Mouse (Mus musculus) cerebellum, adult 2 months (tissue): ENCODE results near the gene Krtap5-3. TPM values are rescaled to one million over a fixed set of nuclear protein-coding genes. Genes with fewer than 3 reads are reported as not detected.
"Not testable (repeated sequence)": the region's sequence is repeated elsewhere in the genome, so short reads cannot be mapped to it uniquely, and the experiment has no call there.

Source experiments
- DNase-seq, 2 experiments: peaks; one replicate each; pipeline ENCODE4 v3.0.0; 2021
- H3K27ac ChIP-seq: fragments of 200-500 bp; 2 replicates; pipeline ENCODE4 v1.5.1; 2012; ENCODE audit warnings: low read length, control low read depth, inconsistent platforms; ENCODE audit not compliant: insufficient read depth
- H3K27me3 ChIP-seq: fragments of 200-500 bp; 2 replicates; pipeline ENCODE4 v1.6.1; 2012; ENCODE audit warnings: inconsistent platforms, mild to moderate bottlenecking, low read length, moderate library complexity; ENCODE audit not compliant: control insufficient read depth, insufficient read depth
- H3K4me1 ChIP-seq: fragments of 200-500 bp; 2 replicates; pipeline ENCODE4 v1.6.1; 2011; ENCODE audit warnings: low read length; ENCODE audit not compliant: control insufficient read depth, insufficient read depth
- H3K4me3 ChIP-seq: fragments of 200-500 bp; replicated peaks from 2 replicates; pipeline ENCODE3; 2011; ENCODE audit warnings: mild to moderate bottlenecking, low read depth, low read length, control low read depth; ENCODE audit not compliant: insufficient read depth
- CTCF ChIP-seq: fragments of 200-500 bp; IDR thresholded peaks from 2 replicates; pipeline ENCODE4 v1.5.1; 2011; ENCODE audit warnings: low read depth, mild to moderate bottlenecking, control low read depth, low read length, moderate library complexity, borderline replicate concordance; ENCODE audit not compliant: insufficient read depth
- POLR2A ChIP-seq: fragments of 200-500 bp; IDR thresholded peaks from 2 replicates; pipeline ENCODE4 v1.6.1; 2011; ENCODE audit warnings: low read length, control low read depth, borderline replicate concordance; ENCODE audit not compliant: insufficient read depth
- WGBS: fragments of 180-500 bp; shearing (Covaris S2); methylation state at CpG from one replicate; pipeline ENCODE4 v1.1.7; 2018; 5-methylcytosine and 5-hydroxymethylcytosine counted together
- polyA plus RNA-seq: library from polyadenylated mRNA; depleted of rRNA; stranded (reverse); fragments of >200 nt; gene quantifications from 2 replicates; pipeline ENCODE4 v1.2.3, GENCODE M21; 2012; rRNA removed

Gene Krtap5-3
- polyA plus RNA-seq, 1 experiment: not detected

DNA sequence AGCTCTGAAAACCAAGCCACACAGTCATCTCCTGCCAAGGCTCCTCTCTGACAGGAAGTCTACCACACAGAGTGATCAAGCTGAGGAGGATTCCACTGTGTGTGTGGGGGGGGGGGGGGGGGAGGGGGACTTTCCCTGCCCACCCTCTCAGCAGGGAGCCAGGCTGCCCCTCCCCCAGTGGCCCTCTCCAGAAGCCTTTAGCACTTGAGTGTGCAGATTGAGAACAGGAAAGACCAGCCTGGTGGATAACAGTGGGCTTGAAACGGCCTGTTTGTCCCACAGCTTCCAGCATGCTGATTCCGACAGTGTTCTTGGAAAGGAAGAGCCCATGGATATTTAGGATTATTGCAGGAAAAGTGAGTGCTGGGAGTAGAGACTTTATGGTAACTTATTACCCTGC lies 23.4 kb downstream of the Krtap5-3 start:
- 38% methylated on average over 2 of the region's 2 CpGs for WGBS
- Histone ChIP-seq H3K4me1 (no peaks in the 10 kb centered on the region), H3K27ac (no peak overlapping the region), H3K4me3 (no peak overlapping the region), H3K27me3 (no peaks in the 10 kb centered on the region)
- TF ChIP-seq POLR2A (no peak), CTCF (no peak)
- no peak for DNase-seq

DNA sequence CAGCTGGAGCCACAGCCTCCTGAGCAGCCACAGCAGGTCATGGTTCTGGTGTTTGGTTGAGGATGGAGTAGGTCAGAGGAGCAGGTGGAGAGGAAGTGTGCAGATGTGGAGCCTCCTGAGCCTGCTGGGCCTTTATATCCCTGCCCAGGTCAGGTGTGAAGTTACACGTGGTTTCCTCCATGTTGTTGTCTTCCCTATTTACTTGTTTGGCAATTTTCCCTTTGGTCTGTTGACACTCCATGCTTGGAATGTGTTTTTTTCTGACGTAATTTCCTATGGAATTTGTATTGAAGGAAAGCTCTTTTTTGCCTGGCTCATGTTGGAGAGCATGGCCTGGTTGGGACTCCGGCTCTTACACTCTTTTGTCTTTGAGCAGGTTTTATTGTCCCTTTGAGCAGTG lies 28.7 kb downstream of the Krtap5-3 start, which contains the start of gene Krtap5-5:
TSS of gene Krtap5-5 (minus strand) at position 101 of the 400 bp plus-strand sequence.
- H3K27me3 ChIP-seq, H3K4me3 ChIP-seq, H3K27ac ChIP-seq, DNase-seq, H3K4me1 ChIP-seq: not testable (repeated sequence)
- WGBS: 72% methylated on average over 3 of the region's 3 CpGs

DNA sequence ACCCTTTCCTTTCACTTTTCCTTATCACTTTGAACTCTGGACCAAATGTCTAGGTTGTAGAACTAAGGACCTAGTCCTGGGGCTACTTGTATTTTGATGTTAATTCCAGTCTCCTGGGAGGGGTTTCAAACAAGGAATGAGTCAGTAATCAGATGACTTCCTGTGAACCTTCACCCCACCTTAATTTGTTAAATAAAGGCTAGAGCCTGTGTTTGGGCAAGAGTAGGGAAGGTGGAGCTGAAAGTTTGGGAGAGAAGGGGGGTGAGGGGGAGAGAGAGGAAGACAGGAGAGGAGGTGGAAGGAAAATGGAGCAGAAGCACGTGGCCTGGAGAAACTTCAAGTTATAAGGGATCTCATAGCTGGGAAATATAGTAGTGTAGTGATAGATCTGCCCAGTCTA lies 30.4 kb downstream of the Krtap5-3 start:
- Histone ChIP-seq H3K4me3 (no peak overlapping the region), H3K27me3 (no peaks in the 10 kb centered on the region), H3K4me1 (no peaks in the 10 kb centered on the region), H3K27ac (no peak overlapping the region)
- TF ChIP-seq CTCF (no peak), POLR2A (no peak)
- no peak for DNase-seq
- WGBS: 29% methylated on average over 1 of the region's 1 CpGs

DNA sequence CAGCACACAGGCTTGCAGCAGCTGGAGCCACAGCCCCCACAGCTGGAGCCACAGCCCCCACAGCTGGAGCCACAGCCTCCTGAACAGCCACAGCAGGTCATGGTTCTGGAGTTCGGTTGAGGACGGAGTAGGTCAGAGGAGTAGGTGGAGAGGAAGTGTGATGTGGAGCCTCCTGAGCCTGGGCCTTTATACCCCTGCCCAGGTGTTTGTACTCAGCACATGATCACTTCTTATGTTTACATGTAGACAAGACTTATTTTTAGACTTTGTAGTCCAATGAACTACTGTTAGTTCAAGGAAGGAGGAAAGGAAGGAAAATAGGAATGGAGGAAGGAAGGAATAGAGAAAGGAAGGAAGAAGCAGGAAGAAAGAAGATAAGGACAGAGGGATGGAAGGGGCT lies 39.8 kb downstream of the Krtap5-3 start, which contains the start of gene Gm40460:
TSS of gene Gm40460 (minus strand) at position 101 of the 400 bp plus-strand sequence.
- WGBS: 62% methylated on average over 2 of the region's 2 CpGs
- Histone ChIP-seq H3K4me1 (no peaks in the 10 kb centered on the region), H3K27me3 (no peaks in the 10 kb centered on the region), H3K4me3 (no peak within 1 kb of the TSS), H3K27ac (no peak within 1 kb of the TSS)
- DNase-seq: no peak
- TF ChIP-seq POLR2A: no peak
- TF ChIP-seq CTCF: no peak

DNA sequence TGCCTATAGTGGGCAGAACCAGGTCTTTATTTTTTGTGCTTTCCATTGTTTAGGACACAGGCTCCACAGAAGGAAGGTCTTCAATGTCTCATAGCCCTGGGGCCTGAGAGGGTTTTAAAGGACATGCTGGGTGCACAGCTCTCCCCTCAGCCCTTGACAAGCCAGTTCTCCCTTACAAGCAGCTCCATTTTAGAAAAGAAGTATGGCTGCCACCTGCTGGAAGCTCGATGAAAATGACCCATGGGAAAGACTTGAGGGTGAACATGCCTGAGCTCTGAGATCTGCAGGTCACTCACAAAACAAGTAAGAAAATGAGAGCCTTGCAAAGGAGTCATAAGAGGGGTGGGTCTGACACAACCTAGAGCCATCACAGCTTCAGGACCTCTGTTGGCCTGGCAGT lies 48.7 kb downstream of the Krtap5-3 start:
- WGBS: 3% methylated on average over 1 of the region's 1 CpGs
- H3K4me3 ChIP-seq: no peak overlapping the region
- no peaks in the 10 kb centered on the region for H3K27me3 ChIP-seq
- peak; percentile 3 to 8 for DNase-seq
- H3K27ac ChIP-seq: no peak overlapping the region
- H3K4me1 ChIP-seq: no peaks in the 10 kb centered on the region
- TF ChIP-seq POLR2A (no peak), CTCF (peak; percentile 14; the same call in 1 of the 2 replicates)

Other genes starting within 250 kb of the Krtap5-3 start
- 67.5 and 73.4 TPM in 2 replicates for gene Mob2, start 140.3 kb upstream of the Krtap5-3 start, polyA plus RNA-seq
- gene Dusp8, start 105.5 kb upstream of the Krtap5-3 start, polyA plus RNA-seq: 85.8 and 90.1 TPM in 2 replicates
- not detected in 2 replicates for gene Gm45618, start 80.6 kb upstream of the Krtap5-3 start, polyA plus RNA-seq
- not detected in 2 replicates for gene Gm39115, start 65.3 kb upstream of the Krtap5-3 start, polyA plus RNA-seq
- gene Gm45337, start 56.8 kb upstream of the Krtap5-3 start, polyA plus RNA-seq: not detected in 2 replicates
- not detected in 2 replicates for gene Gm29735, start 44.3 kb upstream of the Krtap5-3 start, polyA plus RNA-seq
- gene Gm4553, start 35.6 kb upstream of the Krtap5-3 start, polyA plus RNA-seq: not detected in 2 replicates
- not detected in 2 replicates for gene Krtap5-2, start 25.4 kb upstream of the Krtap5-3 start, polyA plus RNA-seq
- gene Gm10153, start 11.0 kb upstream of the Krtap5-3 start, polyA plus RNA-seq: not detected in 2 replicates
- 0.16 TPM in 1 of 2 replicates, not detected in the other for gene Gm7579, start 10.5 kb downstream of the Krtap5-3 start, polyA plus RNA-seq
- not detected in 2 replicates for gene Krtap5-5, start 28.6 kb downstream of the Krtap5-3 start, polyA plus RNA-seq
- gene Gm40460, start 39.7 kb downstream of the Krtap5-3 start, polyA plus RNA-seq: not detected in 2 replicates
- not detected in 2 replicates for gene Gm2431, start 57.0 kb downstream of the Krtap5-3 start, polyA plus RNA-seq
- gene Gm4559, start 73.0 kb downstream of the Krtap5-3 start, polyA plus RNA-seq: not detected in 2 replicates
- not detected in 2 replicates for gene Krtap5-1, start 95.8 kb downstream of the Krtap5-3 start, polyA plus RNA-seq
- not detected in 2 replicates for gene Krtap5-4, start 102.2 kb downstream of the Krtap5-3 start, polyA plus RNA-seq
- 175 and 183 TPM in 2 replicates for gene Ifitm10, start 172.4 kb downstream of the Krtap5-3 start, polyA plus RNA-seq
- gene Gm49369, start 181.3 kb downstream of the Krtap5-3 start, polyA plus RNA-seq: 1.00 and 1.0 TPM in 2 replicates
- 401 and 405 TPM in 2 replicates for gene Ctsd, start 186.7 kb downstream of the Krtap5-3 start, polyA plus RNA-seq
- gene Syt8, start 233.5 kb downstream of the Krtap5-3 start, polyA plus RNA-seq: not detected in 2 replicates
- gene Tnni2, start 240.4 kb downstream of the Krtap5-3 start, polyA plus RNA-seq: 0.52 TPM in 1 of 2 replicates, not detected in the other